1 mouse cellular context compared by ENCODE assay signal in genomic region chr2:180566240-180566913, GRCm38 (mm10).
TF ChIP-seq lines count a peak whose summit lies in the region.

No protein-coding gene starts in this region.

TF ChIP-seq in CH12.LX, 34 proteins besides CTCF, POLR2A, EP300 and RAD21 (continued from another document):
- TF ChIP-seq NRF1 (IDR thresholded peaks at IDR 0.05; ENCODE audit: low read depth, low read length) (no peak), TCF12 (IDR thresholded peaks at IDR 0.05; ENCODE audit: low read depth, low read length) (no peak), GABPA (IDR thresholded peaks at IDR 0.05; ENCODE audit: insufficient replicate concordance, low read depth, low read length) (no peak), SMC3 (IDR thresholded peaks at IDR 0.05; ENCODE audit: low read depth, low read length) (peak; percentile 92), E2F4 (IDR thresholded peaks at IDR 0.05; ENCODE audit: insufficient replicate concordance, low read depth, low read length) (no peak), ELF1 (IDR thresholded peaks at IDR 0.05; ENCODE audit: low read depth, low read length) (no peak)
